Mouse (Mus musculus): Measurements from ENCODE around the gene Kri1. TPM values are rescaled to one million over a fixed set of nuclear protein-coding genes. Genes with fewer than 3 reads are reported as not detected.
"Not testable (repeated sequence)": the region's sequence is repeated elsewhere in the genome, so short reads cannot be mapped to it uniquely, and the experiment has no call there.

Gene Kri1
- total and polyA plus RNA-seq, 3 experiments: 76.1 to 233 (median 199) TPM

DNA sequence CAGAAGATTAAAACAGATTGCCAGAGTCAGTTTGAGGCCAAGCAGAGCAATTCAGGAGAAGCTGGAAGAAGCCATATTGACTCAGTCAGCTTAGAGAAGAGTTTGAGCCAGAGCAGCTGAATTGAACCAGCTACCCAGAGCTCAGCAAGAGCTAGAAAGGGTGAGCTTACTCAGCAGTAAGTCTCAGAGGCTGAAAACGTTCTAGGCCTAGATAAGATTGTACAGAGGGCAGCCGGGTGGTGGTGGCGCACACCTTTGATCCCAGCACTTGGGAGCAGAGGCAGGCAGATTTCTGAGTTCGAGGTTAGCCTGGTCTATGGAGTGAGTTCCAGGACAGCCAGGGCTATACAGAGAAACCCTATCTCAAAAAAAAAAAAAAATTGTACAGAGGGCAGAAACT is 31.4 kb downstream of the Kri1 start:
- not testable (repeated sequence) for H3K79me2 ChIP-seq (ENCODE audit: control insufficient read depth, insufficient read depth, low read length, poor library complexity); H3K36me3 ChIP-seq (ENCODE audit: control insufficient read depth in 1 of 2, insufficient read depth in 2 of 2, low read length in 2 of 2); H3K27me3 ChIP-seq (ENCODE audit: control insufficient read depth in 1 of 2, insufficient read depth in 2 of 2, low read length in 2 of 2); H3K4me3 ChIP-seq (ENCODE audit: control insufficient read depth in 1 of 2, insufficient read depth in 1 of 2, low read depth in 2 of 2, low read length in 2 of 2); H3K27ac ChIP-seq (ENCODE audit: control insufficient read depth, low read depth, low read length); H3K9ac ChIP-seq (ENCODE audit: control insufficient read depth, low read depth, low read length, poor library complexity, severe bottlenecking); H3K9me3 ChIP-seq (replicated peaks; ENCODE audit: insufficient read depth, low read length)
- peak; percentile 57 for DNase-seq (ENCODE audit: low read depth, low spot score)
- peaks cover 7 to 19% of the 10 kb centered on the region in 2 experiments; a peak in 3 of 4 replicates for H3K4me1 ChIP-seq (ENCODE audit: control insufficient read depth in 1 of 2, insufficient read depth in 2 of 2, low read length in 2 of 2)
- TF ChIP-seq TBP (IDR thresholded peaks at IDR 0.05; ENCODE audit: low read depth, low read length) (peak; percentile 95), MAFK (IDR thresholded peaks at IDR 0.05; ENCODE audit: borderline replicate concordance, low read depth, low read length) (peak; percentile 55; the same call in 1 of the 2 replicates)

GRCm38 (mm10) chr9:21254690-21255089 is 33.1 kb downstream of the Kri1 start:
- Histone ChIP-seq H3K27me3 (ENCODE audit: control insufficient read depth in 1 of 2, insufficient read depth in 2 of 2, low read length in 2 of 2) (no peaks in the 10 kb centered on the region), H3K9ac (ENCODE audit: control insufficient read depth, low read depth, low read length, poor library complexity, severe bottlenecking) (no peak overlapping the region), H3K4me3 (ENCODE audit: control insufficient read depth in 1 of 2, insufficient read depth in 1 of 2, low read depth in 2 of 2, low read length in 2 of 2) (no peak overlapping the region), H3K27ac (ENCODE audit: control insufficient read depth, low read depth, low read length) (no peak overlapping the region), H3K9me3 (replicated peaks; ENCODE audit: insufficient read depth, low read length) (no peaks in the 10 kb centered on the region), H3K4me1 (ENCODE audit: control insufficient read depth in 1 of 2, insufficient read depth in 2 of 2, low read length in 2 of 2) (peaks cover 12 to 22% of the 10 kb centered on the region in 2 experiments), H3K36me3 (ENCODE audit: control insufficient read depth in 1 of 2, insufficient read depth in 2 of 2, low read length in 2 of 2) (peaks cover 0 to 7% of the 10 kb centered on the region in 2 experiments; a peak in 2 of 4 replicates), H3K79me2 (ENCODE audit: control insufficient read depth, insufficient read depth, low read length, poor library complexity) (no peaks in the 10 kb centered on the region)
- DNase-seq (ENCODE audit: low read depth, low spot score): no peak
- TF ChIP-seq POLR2AphosphoS2 (IDR thresholded peaks at IDR 0.05; ENCODE audit: low read length) (no peak), KAT2A (conservative IDR thresholded peaks at IDR 0.05; ENCODE audit: low read depth, low read length) (no peak), POLR2AphosphoS5 (IDR thresholded peaks at IDR 0.05; ENCODE audit: borderline replicate concordance, low read depth, low read length) (peak; percentile 94; the same call in 1 of the 2 replicates), TAL1 (IDR thresholded peaks at IDR 0.05; ENCODE audit: low read length) (0 out of 2 replicates have a peak, but pooled peaks have one; percentile 10)

DNA sequence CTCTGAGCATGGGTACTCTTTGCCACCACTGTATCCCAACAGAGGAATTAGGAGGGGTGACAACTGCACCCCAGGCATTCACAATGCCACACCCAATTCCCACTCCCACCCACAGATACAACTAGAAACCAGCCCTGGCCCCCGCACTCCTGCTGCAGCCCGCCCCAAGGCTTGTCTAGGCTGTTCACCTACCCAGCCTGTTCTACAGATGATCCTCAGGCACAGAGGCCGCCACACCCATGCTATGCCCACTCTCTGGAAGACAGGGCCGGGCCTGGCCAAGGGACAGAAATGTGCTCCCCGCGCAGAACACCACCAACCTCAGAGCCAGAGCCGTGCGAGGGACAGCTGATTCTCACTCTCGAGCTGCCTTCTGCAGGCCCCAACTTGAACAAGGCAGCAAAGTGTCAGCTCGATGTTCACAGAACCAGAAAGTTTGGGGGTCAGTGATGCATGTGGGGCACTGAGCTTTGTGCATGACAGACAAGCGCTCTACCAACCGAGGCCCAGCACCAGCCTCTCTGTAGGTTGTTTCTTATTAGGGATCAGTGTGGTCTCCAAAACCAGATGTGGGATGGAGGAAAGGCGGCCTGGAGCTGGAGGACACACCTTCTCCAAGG is 36.5 kb downstream of the Kri1 start:
- H3K27ac ChIP-seq (ENCODE audit: control insufficient read depth, low read depth, low read length): no peak overlapping the region
- H3K9ac ChIP-seq (ENCODE audit: control insufficient read depth, low read depth, low read length, poor library complexity, severe bottlenecking): no peak overlapping the region
- no peak for TF ChIP-seq MAZ (IDR thresholded peaks at IDR 0.05; ENCODE audit: low read depth, low read length)
- TF ChIP-seq MXI1 (IDR thresholded peaks at IDR 0.05; ENCODE audit: low read depth, low read length): no peak
- TF ChIP-seq USF1 (IDR thresholded peaks at IDR 0.05; ENCODE audit: low read depth, low read length): no peak
- no peak for TF ChIP-seq BHLHE40 (IDR thresholded peaks at IDR 0.05; ENCODE audit: borderline replicate concordance, low read depth, low read length)
- TF ChIP-seq POLR2AphosphoS5 (IDR thresholded peaks at IDR 0.05; ENCODE audit: borderline replicate concordance, low read depth, low read length): no peak
- TF ChIP-seq MAFK (IDR thresholded peaks at IDR 0.05; ENCODE audit: borderline replicate concordance, low read depth, low read length): no peak
- no peak for TF ChIP-seq USF2 (IDR thresholded peaks at IDR 0.05; ENCODE audit: borderline replicate concordance in 1 of 2, insufficient read depth in 1 of 2, low read depth in 1 of 2, low read length in 2 of 2)
- peaks cover 0 to 7% of the 10 kb centered on the region in 2 experiments; a peak in 2 of 4 replicates for H3K36me3 ChIP-seq (ENCODE audit: control insufficient read depth in 1 of 2, insufficient read depth in 2 of 2, low read length in 2 of 2)
- H3K9me3 ChIP-seq (replicated peaks; ENCODE audit: insufficient read depth, low read length): no peaks in the 10 kb centered on the region
- no peaks in the 10 kb centered on the region for H3K79me2 ChIP-seq (ENCODE audit: control insufficient read depth, insufficient read depth, low read length, poor library complexity)
- no peak overlapping the region for H3K4me3 ChIP-seq (ENCODE audit: control insufficient read depth in 1 of 2, insufficient read depth in 1 of 2, low read depth in 2 of 2, low read length in 2 of 2)
- peaks cover 12 to 17% of the 10 kb centered on the region in 2 experiments for H3K4me1 ChIP-seq (ENCODE audit: control insufficient read depth in 1 of 2, insufficient read depth in 2 of 2, low read length in 2 of 2)
- no peaks in the 10 kb centered on the region; a peak in 1 of 4 replicates for H3K27me3 ChIP-seq (ENCODE audit: control insufficient read depth in 1 of 2, insufficient read depth in 2 of 2, low read length in 2 of 2)
- DNase-seq (ENCODE audit: low read depth, low spot score): no peak

Data from MEL (cell line).